Mouse (Mus musculus) left cerebral cortex, adult 11 months (tissue): Measurements from ENCODE around the gene Mov10l1.

Experiments used
- DNase-seq: peaks from one replicate; pipeline ENCODE4 v3.0.0; 2022; ENCODE audit warnings: low spot score

The Mov10l1 gene

GRCm38 (mm10) chr15:89016722-89017121 lies 34.0 kb downstream of the Mov10l1 start:
- DNase-seq, result no peak

GRCm38 (mm10) chr15:89020085-89020484 lies 37.4 kb downstream of the Mov10l1 start:
- DNase-seq, result no peak

- no peak for DNase-seq
Measured at GRCm38 (mm10) chr15:89020492-89020891, 37.8 kb downstream of the Mov10l1 start.

DNA sequence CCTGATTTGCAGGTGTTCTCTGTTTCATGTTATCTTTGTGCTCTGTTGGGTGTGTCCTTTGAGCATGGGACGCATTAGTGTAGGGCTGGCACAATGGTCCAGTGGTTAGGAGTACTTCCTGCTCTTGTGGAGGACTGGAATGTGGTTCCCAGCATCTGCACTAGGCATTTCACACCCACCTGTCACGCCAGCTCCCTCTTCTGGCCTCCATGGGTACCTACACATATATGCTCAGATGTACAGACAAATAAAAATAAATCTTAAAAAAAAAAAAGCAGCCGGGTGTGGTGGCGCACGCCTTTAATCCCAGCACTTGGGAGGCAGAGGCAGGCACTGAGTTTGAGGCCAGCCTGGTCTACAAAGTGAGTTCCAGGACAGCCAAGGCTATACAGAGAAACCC lies 61.7 kb downstream of the Mov10l1 start:
- no peak for DNase-seq

DNA sequence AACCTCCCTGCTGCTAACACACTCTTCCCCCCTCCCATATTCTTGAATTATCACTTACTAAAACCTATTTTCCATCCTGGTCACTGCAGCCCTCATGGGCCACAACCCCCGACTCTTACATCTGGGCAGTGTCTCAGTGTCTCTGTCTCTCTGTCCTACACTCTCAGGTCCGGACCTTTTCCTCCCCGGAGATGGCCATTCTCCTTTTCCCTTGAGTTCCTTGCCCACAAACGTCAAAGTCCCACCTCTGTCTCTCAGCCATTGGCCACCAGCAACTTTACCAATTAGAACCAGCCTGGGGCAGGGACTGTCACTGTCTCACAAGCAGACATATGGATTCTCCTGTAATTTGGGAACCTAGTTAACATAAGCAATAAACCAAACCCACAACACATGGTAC lies 63.6 kb downstream of the Mov10l1 start:
- DNase-seq, result no peak

DNA sequence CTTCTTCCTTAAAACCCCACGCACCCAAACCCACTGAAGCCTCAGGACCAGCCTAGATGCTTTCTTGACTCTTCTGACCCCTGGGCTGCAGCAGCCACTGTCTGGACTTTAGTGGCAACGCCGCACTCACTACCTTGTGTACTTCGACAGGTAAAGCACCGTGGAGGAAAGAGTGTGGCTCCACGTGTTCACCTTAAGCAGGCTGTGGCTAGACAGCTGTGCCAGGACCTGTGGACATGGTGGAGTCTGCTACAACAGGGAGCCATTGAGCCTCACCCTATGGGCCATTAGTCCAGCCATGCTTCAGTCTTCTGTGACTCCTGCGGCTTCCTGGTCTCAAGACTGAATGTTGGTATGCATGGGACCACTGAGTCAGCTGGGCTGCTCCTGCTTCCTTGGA lies 72.0 kb downstream of the Mov10l1 start:
- no peak for DNase-seq

DNA sequence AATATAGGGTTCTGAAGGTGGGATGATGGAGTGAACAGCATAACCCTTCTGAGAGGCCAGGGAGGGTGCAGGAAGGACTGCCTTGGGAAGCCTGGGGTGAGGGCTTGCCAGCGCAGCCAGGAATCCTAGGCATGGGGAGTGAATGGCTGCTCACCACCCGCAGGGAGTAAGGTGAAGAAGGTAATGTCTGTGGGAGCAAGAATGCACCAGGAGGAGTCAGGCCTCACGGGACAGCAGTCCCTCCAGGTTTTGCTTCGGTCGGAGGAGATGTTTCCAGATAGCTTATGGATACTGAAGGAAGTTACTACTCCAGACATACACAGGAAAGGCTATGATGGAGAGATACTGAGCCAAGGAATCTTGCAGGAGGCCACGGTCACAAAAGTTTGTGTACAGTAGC lies 76.0 kb downstream of the Mov10l1 start:
- no peak for DNase-seq

GRCm38 (mm10) chr15:89059161-89059931 lies 76.6 kb downstream of the Mov10l1 start, which contains the start of gene Panx2:
Gene Panx2, plus strand, starts transcription at chr15:89059734.
- DNase-seq, result no peak

DNA sequence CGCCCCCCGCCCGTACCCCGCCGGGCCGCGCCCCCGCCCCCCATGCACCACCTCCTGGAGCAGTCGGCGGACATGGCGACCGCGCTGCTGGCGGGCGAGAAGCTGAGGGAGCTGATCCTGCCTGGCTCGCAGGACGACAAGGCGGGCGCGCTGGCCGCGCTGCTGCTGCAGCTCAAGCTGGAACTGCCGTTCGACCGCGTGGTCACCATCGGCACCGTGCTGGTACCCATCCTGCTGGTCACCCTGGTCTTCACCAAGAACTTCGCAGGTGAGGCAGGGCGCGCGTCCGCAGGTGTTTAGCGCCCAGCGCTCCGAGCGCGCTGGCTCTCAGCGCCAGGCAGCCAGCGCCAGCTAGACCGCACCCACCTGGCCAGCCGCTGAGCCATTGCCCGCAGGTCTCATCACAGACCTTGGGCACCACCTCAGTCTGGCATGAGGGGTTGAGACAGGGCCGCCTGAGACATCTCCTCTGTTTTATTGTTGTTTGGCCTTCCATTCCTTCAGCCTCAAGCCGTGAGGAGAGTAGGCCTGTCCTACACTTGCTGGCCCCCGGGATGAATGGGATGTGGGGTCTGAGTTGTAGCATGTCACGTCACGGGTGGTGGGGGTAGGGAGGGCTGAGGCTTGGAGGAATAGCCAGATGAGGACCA lies 77.4 kb downstream of the Mov10l1 start:
- no peak for DNase-seq

- DNase-seq, result no peak
Measured at GRCm38 (mm10) chr15:89060811-89061460, 78.2 kb downstream of the Mov10l1 start.

- DNase-seq, result no peak
Measured at GRCm38 (mm10) chr15:89061761-89062517, 79.2 kb downstream of the Mov10l1 start.

DNA sequence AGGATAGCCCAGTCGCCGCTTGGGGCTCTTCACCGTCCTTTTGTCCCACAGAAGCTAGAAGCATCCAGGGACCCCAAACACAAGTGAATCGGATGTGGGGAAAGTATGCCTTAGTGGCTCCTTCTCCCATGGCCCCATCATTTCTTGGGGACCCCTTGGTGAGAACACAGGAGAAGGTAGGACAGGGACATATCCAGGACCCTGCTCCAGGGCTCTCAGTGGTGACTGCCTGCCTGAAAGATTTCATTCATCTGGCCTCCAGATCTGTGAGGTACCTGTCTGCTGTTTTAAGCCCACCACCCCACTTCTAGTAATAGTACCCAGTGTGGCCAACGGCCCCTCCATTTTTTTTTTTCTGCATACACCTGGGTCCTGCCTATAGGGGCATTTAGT lies 79.8 kb downstream of the Mov10l1 start:
- no peak for DNase-seq

GRCm38 (mm10) chr15:89063001-89063400 lies 80.3 kb downstream of the Mov10l1 start:
- no peak for DNase-seq

DNA sequence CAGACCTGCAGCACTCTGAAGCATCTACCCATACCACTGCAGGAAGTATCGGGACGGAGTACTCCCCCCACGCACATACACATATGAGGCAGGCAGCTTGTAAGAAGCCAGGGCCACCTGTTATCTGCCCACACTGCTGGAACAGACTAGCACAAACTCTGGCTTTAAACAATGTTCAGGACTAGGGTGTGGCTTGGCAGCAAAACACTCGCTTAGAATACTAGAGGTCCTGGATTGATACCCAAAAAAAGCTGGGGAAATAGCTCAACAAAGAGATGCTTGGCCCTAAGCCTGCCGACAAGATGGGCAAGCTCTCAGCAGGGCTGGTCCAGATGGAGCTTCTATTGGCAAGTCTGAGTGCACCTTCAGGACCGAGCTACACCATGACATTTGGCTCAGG lies 80.8 kb downstream of the Mov10l1 start:
- DNase-seq, result no peak

- DNase-seq, result no peak
Measured at GRCm38 (mm10) chr15:89064891-89065290, 82.2 kb downstream of the Mov10l1 start.

GRCm38 (mm10) chr15:89067609-89068008 lies 84.9 kb downstream of the Mov10l1 start:
- DNase-seq, result no peak

DNA sequence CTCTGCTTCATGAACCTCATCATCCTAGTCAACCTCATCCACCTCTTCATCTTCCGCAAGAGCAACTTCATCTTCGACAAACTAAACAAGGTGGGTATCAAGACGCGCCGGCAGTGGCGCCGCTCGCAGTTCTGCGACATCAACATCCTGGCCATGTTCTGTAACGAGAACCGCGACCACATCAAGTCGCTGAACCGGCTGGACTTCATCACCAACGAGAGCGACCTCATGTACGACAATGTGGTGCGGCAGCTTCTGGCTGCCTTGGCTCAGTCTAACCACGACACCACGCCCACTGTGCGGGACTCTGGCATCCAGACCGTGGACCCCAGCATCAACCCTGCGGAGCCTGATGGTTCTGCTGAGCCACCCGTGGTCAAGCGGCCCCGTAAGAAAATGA lies 85.5 kb downstream of the Mov10l1 start:
- DNase-seq, result no peak

DNA sequence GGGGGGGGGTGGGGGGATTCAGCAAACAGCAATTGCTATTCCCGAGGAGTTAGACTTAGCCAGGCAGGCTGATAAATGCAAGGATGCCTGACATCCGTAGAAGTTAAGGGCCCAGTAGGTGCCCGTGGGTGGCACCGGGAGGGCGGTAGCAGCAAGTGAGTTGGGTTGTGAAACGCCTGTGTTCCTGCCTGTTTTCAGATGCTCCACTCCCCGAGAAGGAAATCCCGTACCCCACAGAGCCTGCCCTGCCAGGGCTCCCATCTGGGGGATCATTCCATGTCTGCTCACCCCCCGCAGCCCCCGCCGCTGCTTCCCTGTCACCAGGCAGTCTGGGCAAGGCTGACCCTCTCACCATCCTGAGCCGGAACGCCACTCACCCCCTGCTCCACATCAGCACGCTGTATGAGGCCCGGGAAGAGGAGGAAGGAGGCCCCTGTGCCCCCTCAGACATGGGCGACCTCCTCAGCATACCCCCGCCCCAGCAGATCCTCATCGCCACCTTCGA lies 86.7 kb downstream of the Mov10l1 start:
- no peak for DNase-seq

DNA sequence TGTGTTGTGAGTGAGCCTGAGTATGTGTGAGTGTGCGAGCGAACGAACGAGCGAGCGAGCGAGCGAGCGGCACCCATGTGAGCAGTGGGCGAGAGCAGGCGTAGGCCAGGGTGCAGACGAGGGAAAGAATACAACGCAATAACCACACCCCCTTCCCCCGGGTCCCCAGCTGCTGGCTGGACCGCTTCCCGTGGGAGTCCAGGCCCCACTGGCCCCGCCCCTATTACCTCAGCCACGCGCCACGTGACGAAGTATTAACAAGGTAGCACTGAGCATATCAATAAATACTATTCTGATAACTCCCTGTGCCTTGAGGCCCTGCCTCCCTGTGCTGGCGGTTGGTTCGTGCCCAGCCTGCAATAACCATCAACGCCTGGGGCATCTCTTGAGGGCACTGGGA lies 87.9 kb downstream of the Mov10l1 start:
- no peak for DNase-seq

- no peak for DNase-seq
Measured at GRCm38 (mm10) chr15:89073993-89074603, 91.4 kb downstream of the Mov10l1 start.

DNA sequence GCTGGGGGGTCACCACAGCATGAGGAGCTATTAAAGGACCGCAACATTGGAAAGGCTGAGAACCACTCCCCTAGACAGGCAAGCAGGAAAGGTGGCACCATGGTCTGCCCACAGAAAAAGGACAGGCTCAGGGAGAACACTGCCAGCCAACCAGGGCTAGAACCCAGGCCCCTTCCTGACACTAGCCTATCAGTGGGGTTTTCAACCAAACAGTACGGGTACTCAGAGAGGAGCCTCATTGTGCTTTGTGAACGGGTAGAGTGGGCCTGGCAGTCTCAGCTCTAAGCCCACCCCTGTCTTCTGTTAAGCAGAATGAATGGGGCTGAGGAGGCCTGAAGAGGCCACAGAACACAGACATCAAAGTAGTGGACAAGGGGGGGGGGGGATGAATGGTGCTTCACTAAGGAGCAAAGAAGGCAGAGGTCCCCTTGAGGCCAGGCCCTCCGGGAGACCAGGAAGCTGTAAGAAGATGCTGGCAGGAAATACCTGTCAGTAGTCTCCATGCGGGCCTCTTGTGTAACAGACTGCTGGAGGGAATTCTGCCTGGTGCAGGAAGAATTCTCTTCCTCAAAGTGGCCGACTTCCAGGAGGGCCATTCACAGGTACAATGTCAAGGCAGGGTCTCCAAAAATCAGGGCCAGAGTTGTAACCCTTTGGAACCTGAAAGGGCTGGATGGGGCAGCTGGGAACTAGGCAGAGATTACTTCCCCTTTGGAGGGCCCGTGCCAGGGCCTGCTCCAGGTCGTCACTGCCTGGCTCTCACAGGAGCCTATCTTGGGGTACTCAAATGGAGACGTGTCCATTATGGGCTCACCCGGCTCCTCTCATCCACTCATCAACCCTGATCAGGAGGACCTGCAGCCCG lies 92.1 kb downstream of the Mov10l1 start, which contains the start of gene Trabd:
TSS of gene Trabd (plus strand) at position 512 of the 865 bp plus-strand sequence.
- no peak for DNase-seq
